ENCODE assay signal across 19 mouse cellular contexts in the genomic region with DNA sequence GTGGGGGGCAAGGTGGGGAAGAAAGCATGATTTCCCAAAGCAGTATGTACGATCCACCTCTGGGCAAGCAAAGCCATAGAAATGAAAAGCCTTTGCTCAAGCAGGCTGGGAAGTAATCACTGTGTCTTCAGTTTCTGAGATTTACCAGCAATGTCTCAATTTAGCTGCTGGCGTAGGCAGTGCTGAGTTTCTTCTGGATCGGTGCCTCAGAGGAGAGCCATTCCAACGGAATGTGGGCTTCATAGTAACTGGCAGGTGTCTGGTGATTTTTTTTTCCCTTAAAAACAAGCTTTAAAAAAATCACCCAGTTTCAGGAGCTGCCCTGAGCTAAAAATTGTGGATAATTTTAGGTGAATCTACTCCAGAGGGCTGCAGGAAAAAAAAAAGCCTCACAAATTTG. TPM values are rescaled to one million over a fixed set of nuclear protein-coding genes. Genes with fewer than 3 reads are reported as not detected.
DNase-seq lines count a peak whose midpoint lies in the region; ATAC-seq lines count a peak whose summit lies in the region.
"Had no signal": no experiment of that assay in that cellular context is flagged by ENCODE, and none has a peak within 500 bp of the region (broad histone marks: within the 10 kb centered on the region; RNA-seq: fewer than 3 reads in every experiment).

No protein-coding gene starts in this region.

- no peaks in the 10 kb centered on the region for H3K9me3 ChIP-seq in midbrain, embryonic 11.5 days (ENCODE audit: control insufficient read depth, low read length)
- H3K9me3 ChIP-seq: embryonic facial prominence, embryonic 12.5 days; lung, embryonic 15.5 days had no signal

- WGBS in midbrain, embryonic 11.5 days, result 87% methylated on average over 4 of the region's 4 CpGs

- no peak overlapping the region for H3K9ac ChIP-seq in midbrain, embryonic 11.5 days (ENCODE audit: low read length)
- H3K9ac ChIP-seq: embryonic facial prominence, embryonic 12.5 days; lung, embryonic 15.5 days had no signal

- H3K27ac ChIP-seq in midbrain, embryonic 11.5 days (ENCODE audit: low read depth, low read length), result no peak overlapping the region
- H3K27ac ChIP-seq: embryonic facial prominence, embryonic 12.5 days; lung, embryonic 15.5 days had no signal

- no peak overlapping the region for H3K4me3 ChIP-seq in midbrain, embryonic 11.5 days (ENCODE audit: low read depth, low read length)
- H3K4me3 ChIP-seq: embryonic facial prominence, embryonic 12.5 days; lung, embryonic 15.5 days had no signal

- no peaks in the 10 kb centered on the region for H3K27me3 ChIP-seq in midbrain, embryonic 11.5 days (ENCODE audit: control insufficient read depth, insufficient read depth, low read length)
- H3K27me3 ChIP-seq: embryonic facial prominence, embryonic 12.5 days; lung, embryonic 15.5 days had no signal

- ATAC-seq in midbrain, embryonic 11.5 days (ENCODE audit: low FRiP score), result no peak
- ATAC-seq: midbrain, embryonic 16.5 days had no signal

- peak; percentile 15 to 20 for DNase-seq in cerebellum, postnatal 14 days
- no peak for DNase-seq in cerebellum, adult 9-10 months
- DNase-seq in NIH3T3 (ENCODE audit: low read depth), result peak; percentile 63
- DNase-seq in layer of hippocampus, adult 8-10 months (ENCODE audit: low spot score in 2 of 2), result peak; percentile 19 to 40
- peak; percentile 86 for DNase-seq in right cerebral cortex, adult 18-20 months
- no peak for DNase-seq in midbrain, embryonic 11.5 days (ENCODE audit: low spot score, missing footprints)
- DNase-seq in ovary, adult 18-20 months (ENCODE audit: low spot score), result no peak
- DNase-seq in kidney, postnatal 25 days, result no peak
- DNase-seq: cerebellum, adult 8-10 months; kidney, adult 8-10 months; thymus, postnatal 25 days had no signal

- H3K36me3 ChIP-seq in midbrain, embryonic 11.5 days (ENCODE audit: control insufficient read depth, insufficient read depth, low read length), result no peaks in the 10 kb centered on the region
- H3K36me3 ChIP-seq: embryonic facial prominence, embryonic 12.5 days; lung, embryonic 15.5 days had no signal

- H3K4me1 ChIP-seq in midbrain, embryonic 11.5 days (ENCODE audit: control insufficient read depth, insufficient read depth, low read length), result no peaks in the 10 kb centered on the region
- H3K4me1 ChIP-seq: embryonic facial prominence, embryonic 12.5 days; lung, embryonic 15.5 days had no signal

- no peak overlapping the region for H3K4me2 ChIP-seq in midbrain, embryonic 11.5 days
- H3K4me2 ChIP-seq: embryonic facial prominence, embryonic 12.5 days; liver, embryonic 11.5 days; lung, embryonic 15.5 days had no signal

RNA-seq across cellular contexts. Expression of gene Txk, which starts 5.2 kb away (rescaled TPM):
- total RNA-seq in layer of hippocampus, adult 8-10 months (2022), result under 1 TPM in 3 of 4 experiments, not detected in 1; 0.06 to 0.20 (median 0.18) TPM
- not detected in 2 replicates for polyA plus RNA-seq in midbrain, embryonic 11.5 days (2014; fragmentation: Nextera tagmentation; extraction: Ambion mirVana)
- total RNA-seq: layer of hippocampus, postnatal 14 days had no signal
- polyA plus RNA-seq: forebrain, embryonic 11.5 days; heart, postnatal 0 days; liver, embryonic 11.5 days; midbrain, embryonic 16.5 days; neural tube, embryonic 11.5 days had no signal

Comparison
In these comparisons a context has a peak if more than half of its experiments do, and no peak if none do; other contexts are left out.
1. DNase-seq: peak in cerebellum, postnatal 14 days (2 of 2), NIH3T3 (single experiment), layer of hippocampus, adult 8-10 months (2 of 2) and right cerebral cortex, adult 18-20 months (single experiment); none in cerebellum, adult 9-10 months (single experiment), midbrain, embryonic 11.5 days (single experiment), ovary, adult 18-20 months (single experiment) and kidney, postnatal 25 days (0 of 2).